Mouse (Mus musculus) kidney, postnatal 0 days (tissue): ENCODE measurements around the gene Mrpl39. TPM values are rescaled to one million over a fixed set of nuclear protein-coding genes. Genes with fewer than 3 reads are reported as not detected.

Source experiments
- ATAC-seq: fragments of 200-750 bp; cut with Nextera tagmentation; replicated peaks from 2 replicates; pipeline ENCODE4 v1.8.0; 2017; ENCODE audit warnings: low read depth, moderate number of reproducible peaks, moderate TSS enrichment, moderate library complexity; ENCODE audit not compliant: low FRiP score
- DNase-seq: peaks from one replicate; pipeline ENCODE4 v3.0.0-alpha.2; 2016; ENCODE audit warnings: low spot score
- H3K27ac ChIP-seq: fragments of 300-500 bp; sonication (generic); 2 replicates; pipeline ENCODE4 v1.5.1; 2014; ENCODE audit warnings: mild to moderate bottlenecking
- H3K27me3 ChIP-seq: fragments of 300-500 bp; sonication (generic); 2 replicates; pipeline ENCODE4 v1.6.1; 2014; ENCODE audit warnings: low read length, mixed read lengths; ENCODE audit not compliant: insufficient read depth
- H3K36me3 ChIP-seq: fragments of 300-500 bp; sonication (generic); 2 replicates; pipeline ENCODE4 v1.6.1; 2014; ENCODE audit warnings: low read length, mixed read lengths; ENCODE audit not compliant: insufficient read depth
- H3K4me1 ChIP-seq: fragments of 300-500 bp; sonication (generic); replicated peaks from 2 replicates; pipeline ENCODE4 v1.6.1; 2014; ENCODE audit warnings: antibody characterized with exemption, low read length, mixed read lengths; ENCODE audit not compliant: insufficient read depth
- H3K4me2 ChIP-seq: fragments of 300-500 bp; sonication (generic); 2 replicates; pipeline ENCODE4 v1.6.1; 2014; ENCODE audit warnings: mild to moderate bottlenecking, low read length, moderate library complexity, mixed read lengths
- H3K4me3 ChIP-seq: fragments of 300-500 bp; sonication (generic); replicated peaks from 2 replicates; pipeline ENCODE4 v1.5.1; 2014; ENCODE audit warnings: low read depth, low read length
- H3K9ac ChIP-seq: fragments of 300-500 bp; sonication (generic); 2 replicates; pipeline ENCODE4 v1.6.1; 2014; ENCODE audit warnings: low read depth, low read length
- H3K9me3 ChIP-seq: fragments of 300-500 bp; sonication (generic); replicated peaks from 2 replicates; pipeline ENCODE4 v1.6.1; 2016; ENCODE audit warnings: low read length, inconsistent platforms, mixed read lengths
- CTCF ChIP-seq: IDR thresholded peaks from 2 replicates; pipeline ENCODE4 v1.5.1; 2016; ENCODE audit warnings: antibody characterized with exemption, low read depth, mild to moderate bottlenecking, moderate library complexity
- WGBS: fragments of 180-500 bp; shearing (Covaris S2); extraction: QIAGEN DNeasy Blood & Tissue Kit; methylation state at CpG from one replicate; pipeline ENCODE4 v1.1.7; 2014; 5-methylcytosine and 5-hydroxymethylcytosine counted together
- microRNA counts: library from miRNA; unstranded; fragments of <30 nt; microRNA quantifications from one replicate; lab custom pipeline; 2015
- microRNA-seq: library from miRNA; unstranded; fragments of <30 nt; microRNA quantifications from one replicate; pipeline ENCODE4, GENCODE M21; 2016
- polyA plus RNA-seq: library from polyadenylated mRNA; unstranded; fragments of >200 nt; fragmentation: Nextera tagmentation; extraction: Ambion mirVana; gene quantifications from 2 replicates; pipeline ENCODE4 v1.2.1, GENCODE M21; 2015

Mrpl39 gene
- polyA plus RNA-seq, 1 experiment from 2014 or later: 45.5 TPM

GRCm38 (mm10) chr16:84680760-84681159 is 54.8 kb downstream of the Mrpl39 start:
- no peaks in the 10 kb centered on the region for H3K4me1 ChIP-seq
- no peak overlapping the region for H3K4me2 ChIP-seq
- no peak overlapping the region for H3K27ac ChIP-seq
- no peak for TF ChIP-seq CTCF
- H3K9me3 ChIP-seq: no peaks in the 10 kb centered on the region
- no peaks in the 10 kb centered on the region for H3K36me3 ChIP-seq
- H3K4me3 ChIP-seq: no peak overlapping the region
- H3K9ac ChIP-seq: no peak overlapping the region
- DNase-seq: no peak
- no peak for ATAC-seq
- 46% methylated on average over 5 of the region's 5 CpGs for WGBS
- no peaks in the 10 kb centered on the region for H3K27me3 ChIP-seq

- H3K36me3 ChIP-seq: no peaks in the 10 kb centered on the region
- H3K9ac ChIP-seq: no peak overlapping the region
- ATAC-seq (no peak), DNase-seq (no peak)
- H3K4me1 ChIP-seq: no peaks in the 10 kb centered on the region
- no peak for TF ChIP-seq CTCF
- H3K4me2 ChIP-seq: no peak overlapping the region
- H3K4me3 ChIP-seq: no peak overlapping the region
- no peak overlapping the region for H3K27ac ChIP-seq
- H3K27me3 ChIP-seq: no peaks in the 10 kb centered on the region
- no peaks in the 10 kb centered on the region for H3K9me3 ChIP-seq
- 70% methylated on average over 3 of the region's 3 CpGs for WGBS
These were observed 58.2 kb downstream of the Mrpl39 start for GRCm38 (mm10) chr16:84677292-84677691.

MicroRNAs encoded within 50 kb of the gene (microRNA counts, 519-probe panel; counts per million panel counts)
- microRNA mmu-miR-155 (lab: Ali Mortazavi, UCI): 330 counts per million, percentile 68 among the panel's probes with 10 or more counts

Small RNA genes within 50 kb of the gene (microRNA-seq; reads per million reads assigned to microRNA genes)
- gene Mir155: 306 reads per million, percentile 64 among the genes with 10 or more reads in this experiment

Other genes starting within 250 kb of the Mrpl39 start
- not detected in 2 replicates for gene A730009L09Rik, start 220.6 kb downstream of the Mrpl39 start, polyA plus RNA-seq
- gene Jam2, start 38.4 kb upstream of the Mrpl39 start, polyA plus RNA-seq: 7.1 and 8.3 TPM in 2 replicates
- gene Gabpa, start 99.2 kb upstream of the Mrpl39 start, polyA plus RNA-seq: 24.6 and 26.2 TPM in 2 replicates
- 1,513 and 1,607 TPM in 2 replicates for gene Atp5j, start 99.9 kb upstream of the Mrpl39 start, polyA plus RNA-seq